Mouse (Mus musculus): ENCODE measurements around the gene Camk2d. TPM values are rescaled to one million over a fixed set of nuclear protein-coding genes. Genes with fewer than 3 reads are reported as not detected.

Gene Camk2d
- total and polyA plus RNA-seq, 3 experiments, result 0.55 TPM; not detected in 2

GRCm38 (mm10) chr3:126661920-126662319 lies 65.8 kb downstream of the Camk2d start:
- no peak for TF ChIP-seq GATA2 (IDR thresholded peaks at IDR 0.05; ENCODE audit: borderline replicate concordance, low read depth, low read length)
- no peak for TF ChIP-seq GATA1 (IDR thresholded peaks at IDR 0.05; ENCODE audit: borderline replicate concordance, low read length)
- TF ChIP-seq TAL1 (conservative IDR thresholded peaks at IDR 0.05; ENCODE audit: low read depth, low read length), result no peak
- no peak for TF ChIP-seq POLR2AphosphoS5 (IDR thresholded peaks at IDR 0.05; ENCODE audit: insufficient replicate concordance, low read depth, low read length)
- no peak for TF ChIP-seq CTCF (IDR thresholded peaks at IDR 0.05; ENCODE audit: low read depth, low read length)
- H3K36me3 ChIP-seq (replicated peaks), result no peaks in the 10 kb centered on the region
- ATAC-seq (ENCODE audit: extremely low read depth, insufficient number of reproducible peaks, low FRiP score, poor library complexity, severe bottlenecking) (no peak), DNase-seq (ENCODE audit: low spot score) (no peak)
- H3K4me1 ChIP-seq (ENCODE audit: insufficient read depth, low read depth, low read length), result no peaks in the 10 kb centered on the region
- peaks cover 20% of the 10 kb centered on the region for H3K9me3 ChIP-seq (replicated peaks)
- no peaks in the 10 kb centered on the region for H3K27me3 ChIP-seq (ENCODE audit: insufficient read depth, low read length)
- no peak overlapping the region for H3K4me3 ChIP-seq (ENCODE audit: low read depth, low read length)

GRCm38 (mm10) chr3:126663436-126663835 lies 67.3 kb downstream of the Camk2d start:
- no peak overlapping the region for H3K4me3 ChIP-seq (ENCODE audit: low read depth, low read length)
- H3K4me1 ChIP-seq (ENCODE audit: insufficient read depth, low read depth, low read length), result no peaks in the 10 kb centered on the region
- DNase-seq (ENCODE audit: low spot score) (no peak), ATAC-seq (ENCODE audit: extremely low read depth, insufficient number of reproducible peaks, low FRiP score, poor library complexity, severe bottlenecking) (no peak)
- H3K27me3 ChIP-seq (ENCODE audit: insufficient read depth, low read length), result no peaks in the 10 kb centered on the region
- no peaks in the 10 kb centered on the region for H3K36me3 ChIP-seq (replicated peaks)
- H3K9me3 ChIP-seq (replicated peaks), result peaks cover 25% of the 10 kb centered on the region
- TF ChIP-seq GATA2 (IDR thresholded peaks at IDR 0.05; ENCODE audit: borderline replicate concordance, low read depth, low read length), result no peak
- TF ChIP-seq TAL1 (conservative IDR thresholded peaks at IDR 0.05; ENCODE audit: low read depth, low read length), result no peak
- TF ChIP-seq GATA1 (IDR thresholded peaks at IDR 0.05; ENCODE audit: borderline replicate concordance, low read length), result no peak
- no peak for TF ChIP-seq POLR2AphosphoS5 (IDR thresholded peaks at IDR 0.05; ENCODE audit: insufficient replicate concordance, low read depth, low read length)
- no peak for TF ChIP-seq CTCF (IDR thresholded peaks at IDR 0.05; ENCODE audit: low read depth, low read length)

- DNase-seq (ENCODE audit: low spot score), result no peak
- Histone ChIP-seq H3K4me1 (ENCODE audit: insufficient read depth, low read depth, low read length) (no peaks in the 10 kb centered on the region), H3K27me3 (ENCODE audit: insufficient read depth, low read length) (no peaks in the 10 kb centered on the region), H3K36me3 (replicated peaks) (no peaks in the 10 kb centered on the region), H3K4me3 (ENCODE audit: low read depth, low read length) (no peak overlapping the region), H3K9me3 (replicated peaks) (peaks cover 15% of the 10 kb centered on the region)
- no peak for TF ChIP-seq GATA1 (IDR thresholded peaks at IDR 0.05; ENCODE audit: borderline replicate concordance, low read length)
- TF ChIP-seq CTCF (IDR thresholded peaks at IDR 0.05; ENCODE audit: low read depth, low read length), result no peak
- no peak for TF ChIP-seq POLR2AphosphoS5 (IDR thresholded peaks at IDR 0.05; ENCODE audit: insufficient replicate concordance, low read depth, low read length)
- TF ChIP-seq GATA2 (IDR thresholded peaks at IDR 0.05; ENCODE audit: borderline replicate concordance, low read depth, low read length), result no peak
- TF ChIP-seq TAL1 (conservative IDR thresholded peaks at IDR 0.05; ENCODE audit: low read depth, low read length), result no peak
- no peak for ATAC-seq (ENCODE audit: extremely low read depth, insufficient number of reproducible peaks, low FRiP score, poor library complexity, severe bottlenecking)
Observed at GRCm38 (mm10) chr3:126665866-126666265, 69.8 kb downstream of the Camk2d start.

- H3K9me3 ChIP-seq (replicated peaks), result peaks cover 19% of the 10 kb centered on the region
- no peak for DNase-seq (ENCODE audit: low spot score)
- ATAC-seq (ENCODE audit: extremely low read depth, insufficient number of reproducible peaks, low FRiP score, poor library complexity, severe bottlenecking), result no peak
- TF ChIP-seq TAL1 (conservative IDR thresholded peaks at IDR 0.05; ENCODE audit: low read depth, low read length), result no peak
- no peak for TF ChIP-seq POLR2AphosphoS5 (IDR thresholded peaks at IDR 0.05; ENCODE audit: insufficient replicate concordance, low read depth, low read length)
- TF ChIP-seq GATA2 (IDR thresholded peaks at IDR 0.05; ENCODE audit: borderline replicate concordance, low read depth, low read length), result no peak
- TF ChIP-seq CTCF (IDR thresholded peaks at IDR 0.05; ENCODE audit: low read depth, low read length), result no peak
- TF ChIP-seq GATA1 (IDR thresholded peaks at IDR 0.05; ENCODE audit: borderline replicate concordance, low read length), result no peak
- no peaks in the 10 kb centered on the region for H3K36me3 ChIP-seq (replicated peaks)
- no peaks in the 10 kb centered on the region for H3K27me3 ChIP-seq (ENCODE audit: insufficient read depth, low read length)
- no peak overlapping the region for H3K4me3 ChIP-seq (ENCODE audit: low read depth, low read length)
- H3K4me1 ChIP-seq (ENCODE audit: insufficient read depth, low read depth, low read length), result no peaks in the 10 kb centered on the region
Observed at GRCm38 (mm10) chr3:126667019-126667418, 70.9 kb downstream of the Camk2d start.

- Histone ChIP-seq H3K36me3 (replicated peaks) (no peaks in the 10 kb centered on the region), H3K4me3 (ENCODE audit: low read depth, low read length) (no peak overlapping the region), H3K9me3 (replicated peaks) (peaks cover 23% of the 10 kb centered on the region), H3K4me1 (ENCODE audit: insufficient read depth, low read depth, low read length) (no peaks in the 10 kb centered on the region), H3K27me3 (ENCODE audit: insufficient read depth, low read length) (no peaks in the 10 kb centered on the region)
- ATAC-seq (ENCODE audit: extremely low read depth, insufficient number of reproducible peaks, low FRiP score, poor library complexity, severe bottlenecking), result no peak
- TF ChIP-seq GATA2 (IDR thresholded peaks at IDR 0.05; ENCODE audit: borderline replicate concordance, low read depth, low read length), result no peak
- TF ChIP-seq CTCF (IDR thresholded peaks at IDR 0.05; ENCODE audit: low read depth, low read length), result no peak
- TF ChIP-seq POLR2AphosphoS5 (IDR thresholded peaks at IDR 0.05; ENCODE audit: insufficient replicate concordance, low read depth, low read length), result no peak
- TF ChIP-seq TAL1 (conservative IDR thresholded peaks at IDR 0.05; ENCODE audit: low read depth, low read length), result no peak
- TF ChIP-seq GATA1 (IDR thresholded peaks at IDR 0.05; ENCODE audit: borderline replicate concordance, low read length), result no peak
- DNase-seq (ENCODE audit: low spot score), result no peak
Observed at GRCm38 (mm10) chr3:126667451-126667850, 71.3 kb downstream of the Camk2d start.

- Histone ChIP-seq H3K36me3 (replicated peaks) (no peaks in the 10 kb centered on the region), H3K4me3 (ENCODE audit: low read depth, low read length) (no peak overlapping the region), H3K4me1 (ENCODE audit: insufficient read depth, low read depth, low read length) (no peaks in the 10 kb centered on the region), H3K9me3 (replicated peaks) (peaks cover 23% of the 10 kb centered on the region), H3K27me3 (ENCODE audit: insufficient read depth, low read length) (no peaks in the 10 kb centered on the region)
- ATAC-seq (ENCODE audit: extremely low read depth, insufficient number of reproducible peaks, low FRiP score, poor library complexity, severe bottlenecking) (no peak), DNase-seq (ENCODE audit: low spot score) (no peak)
- TF ChIP-seq POLR2AphosphoS5 (IDR thresholded peaks at IDR 0.05; ENCODE audit: insufficient replicate concordance, low read depth, low read length) (no peak), TAL1 (conservative IDR thresholded peaks at IDR 0.05; ENCODE audit: low read depth, low read length) (no peak), GATA1 (IDR thresholded peaks at IDR 0.05; ENCODE audit: borderline replicate concordance, low read length) (no peak), CTCF (IDR thresholded peaks at IDR 0.05; ENCODE audit: low read depth, low read length) (no peak), GATA2 (IDR thresholded peaks at IDR 0.05; ENCODE audit: borderline replicate concordance, low read depth, low read length) (no peak)
Observed at GRCm38 (mm10) chr3:126668123-126668522, 72.0 kb downstream of the Camk2d start.

Measured in G1E (cell line).